Mouse (Mus musculus) embryonic facial prominence, embryonic 12.5 days (tissue): Measurements from ENCODE around the gene Ago4. TPM values are rescaled to one million over a fixed set of nuclear protein-coding genes. Genes with fewer than 3 reads are reported as not detected.
"Not testable (repeated sequence)": the region's sequence is repeated elsewhere in the genome, so short reads cannot be mapped to it uniquely, and the experiment has no call there.

Source experiments
- ATAC-seq: fragments of 200-750 bp; cut with Nextera tagmentation; 2 replicates; pipeline ENCODE4 v1.8.0; 2017; ENCODE audit not compliant: insufficient number of reproducible peaks, insufficient read depth, low FRiP score, low TSS enrichment
- H3K27ac ChIP-seq: fragments of 300-500 bp; sonication (generic); 2 replicates; pipeline ENCODE4 v1.5.1; 2016; ENCODE audit warnings: mild to moderate bottlenecking
- H3K27me3 ChIP-seq: fragments of 300-500 bp; sonication (generic); 2 replicates; pipeline ENCODE4 v1.6.1; 2016; ENCODE audit warnings: mild to moderate bottlenecking, moderate library complexity
- H3K36me3 ChIP-seq: fragments of 300-500 bp; sonication (generic); 2 replicates; pipeline ENCODE4 v1.6.1; 2016; ENCODE audit warnings: mild to moderate bottlenecking
- H3K4me1 ChIP-seq: fragments of 300-500 bp; sonication (generic); 2 replicates; pipeline ENCODE4 v1.6.1; 2016
- H3K4me2 ChIP-seq: fragments of 300-500 bp; sonication (generic); replicated peaks from 2 replicates; pipeline ENCODE4 v1.6.1; 2016; ENCODE audit warnings: mild to moderate bottlenecking, moderate library complexity
- H3K4me3 ChIP-seq: fragments of 300-500 bp; sonication (generic); 2 replicates; pipeline ENCODE4 v1.5.1; 2016; ENCODE audit warnings: mild to moderate bottlenecking
- H3K9ac ChIP-seq: fragments of 300-500 bp; sonication (generic); 2 replicates; pipeline ENCODE4 v1.6.1; 2016; ENCODE audit warnings: mild to moderate bottlenecking, moderate library complexity
- H3K9me3 ChIP-seq: fragments of 300-500 bp; sonication (generic); 2 replicates; pipeline ENCODE4 v1.6.1; 2016; ENCODE audit warnings: mild to moderate bottlenecking, moderate library complexity
- WGBS: fragments of 180-500 bp; shearing (Covaris S2); methylation state at CpG from one replicate; pipeline ENCODE4 v1.1.7; 2016; 5-methylcytosine and 5-hydroxymethylcytosine counted together
- polyA plus RNA-seq: library from polyadenylated mRNA; unstranded; fragments of >200 nt; fragmentation: Nextera tagmentation; extraction: Ambion mirVana; gene quantifications from 2 replicates; pipeline ENCODE4 v1.2.1, GENCODE M21; 2016

Ago4 gene
- polyA plus RNA-seq, 1 experiment from 2014 or later: 3.2 TPM

DNA sequence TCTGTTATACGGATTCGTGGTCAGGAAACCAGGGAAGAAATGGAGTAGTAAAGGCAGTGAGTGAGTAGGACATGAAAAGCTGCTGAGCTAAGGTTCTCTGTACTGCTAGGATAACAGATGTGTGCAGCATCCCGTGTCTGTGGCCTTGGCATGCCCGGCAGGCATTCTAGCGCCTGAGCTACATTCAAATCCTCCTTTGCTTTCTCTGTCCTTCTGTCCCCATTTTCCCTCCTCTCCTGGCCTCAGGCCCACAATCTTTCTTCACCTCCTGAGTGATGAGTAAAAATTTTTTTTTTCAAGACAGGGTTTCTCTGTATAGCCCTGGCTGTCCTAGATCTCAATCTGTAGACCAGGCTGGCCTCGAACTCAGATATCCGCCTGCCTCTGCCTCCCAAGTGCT, 18.9 kb upstream of the Ago4 start:
- Histone ChIP-seq H3K27ac (no peak overlapping the region), H3K9me3 (no peaks in the 10 kb centered on the region), H3K36me3 (no peaks in the 10 kb centered on the region), H3K4me1 (0 out of 2 replicates have a peak, but pooled peaks cover 4% of the 10 kb centered on the region), H3K9ac (no peak overlapping the region), H3K4me3 (no peak overlapping the region), H3K27me3 (no peaks in the 10 kb centered on the region; the same call in 1 of the 2 replicates), H3K4me2 (no peak overlapping the region)
- 74% methylated on average over 7 of the region's 7 CpGs for WGBS
- no peak for ATAC-seq

DNA sequence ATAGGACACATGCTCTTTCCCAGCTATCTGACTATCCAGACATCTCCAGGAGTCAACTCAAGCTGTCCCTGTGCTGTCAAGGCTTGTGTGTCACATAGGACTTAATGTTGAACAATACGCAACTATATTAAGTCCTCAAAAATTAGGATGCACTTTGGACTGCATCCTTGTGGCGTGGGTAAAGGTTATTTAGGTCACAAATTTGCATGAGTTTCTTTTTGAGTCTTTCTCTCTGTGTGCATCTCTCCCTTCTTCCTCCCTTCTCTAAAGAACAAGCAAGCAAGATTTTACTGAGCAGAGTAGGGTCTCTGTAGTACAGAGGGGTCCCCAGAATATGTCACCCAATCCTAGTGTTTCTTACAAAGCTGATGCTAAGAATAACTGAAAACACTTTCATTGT, 12.9 kb upstream of the Ago4 start:
- Histone ChIP-seq H3K9me3 (no peaks in the 10 kb centered on the region), H3K27me3 (no peaks in the 10 kb centered on the region), H3K36me3 (no peaks in the 10 kb centered on the region), H3K9ac (no peak overlapping the region), H3K4me3 (no peak overlapping the region), H3K4me2 (no peak overlapping the region), H3K4me1 (no peaks in the 10 kb centered on the region), H3K27ac (no peak overlapping the region)
- no peak for ATAC-seq
- WGBS: 79% methylated on average over 2 of the region's 2 CpGs

DNA sequence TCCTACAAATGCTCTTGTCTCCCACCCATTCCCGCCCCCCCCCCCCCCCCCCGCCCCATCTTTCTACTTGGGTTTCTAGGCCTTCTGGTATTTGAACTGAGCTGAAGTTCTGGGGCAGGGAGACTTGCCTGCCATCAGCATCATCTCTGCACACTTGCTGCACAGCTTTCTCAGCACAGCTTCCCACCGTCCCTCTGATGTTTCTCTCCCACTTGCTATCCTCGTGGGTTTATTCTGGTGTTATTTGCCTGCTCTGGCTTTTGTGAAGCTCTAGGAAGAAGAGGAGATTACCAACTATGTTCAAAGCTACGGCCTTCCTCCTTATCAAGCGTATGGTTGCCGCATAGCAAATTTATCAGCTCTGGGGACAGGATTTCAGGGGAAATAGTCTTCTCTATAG, 12.4 kb upstream of the Ago4 start:
- Histone ChIP-seq H3K36me3 (no peaks in the 10 kb centered on the region), H3K27ac (no peak overlapping the region), H3K4me1 (no peaks in the 10 kb centered on the region), H3K4me3 (no peak overlapping the region), H3K9ac (no peak overlapping the region), H3K9me3 (no peaks in the 10 kb centered on the region), H3K4me2 (no peak overlapping the region), H3K27me3 (no peaks in the 10 kb centered on the region)
- 71% methylated on average over 6 of the region's 7 CpGs for WGBS
- no peak for ATAC-seq

DNA sequence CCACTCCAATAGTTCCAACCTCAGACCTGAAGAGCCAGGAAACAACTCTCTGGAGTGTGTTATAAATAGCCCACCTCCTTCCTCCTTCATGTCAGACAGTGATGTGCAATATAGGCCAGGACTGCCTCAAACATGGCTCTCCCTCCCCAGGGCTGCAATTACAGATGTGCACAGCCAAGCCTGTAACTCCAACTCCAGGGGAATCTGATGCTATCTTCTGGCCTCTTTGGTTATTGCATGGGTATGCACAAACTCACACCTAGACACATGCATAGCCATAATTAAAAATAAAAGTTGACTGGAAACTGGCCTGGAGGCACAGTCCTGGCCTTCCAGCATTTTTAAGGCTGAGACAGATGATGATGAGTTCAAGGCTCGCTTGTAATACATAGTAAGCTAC, 11.7 kb upstream of the Ago4 start:
- WGBS: 68% methylated on average over 1 of the region's 1 CpGs
- Histone ChIP-seq H3K36me3 (no peaks in the 10 kb centered on the region), H3K9ac (no peak overlapping the region), H3K27ac (no peak overlapping the region), H3K4me3 (no peak overlapping the region), H3K4me1 (no peaks in the 10 kb centered on the region), H3K9me3 (no peaks in the 10 kb centered on the region), H3K27me3 (no peaks in the 10 kb centered on the region), H3K4me2 (no peak overlapping the region)
- ATAC-seq: no peak

DNA sequence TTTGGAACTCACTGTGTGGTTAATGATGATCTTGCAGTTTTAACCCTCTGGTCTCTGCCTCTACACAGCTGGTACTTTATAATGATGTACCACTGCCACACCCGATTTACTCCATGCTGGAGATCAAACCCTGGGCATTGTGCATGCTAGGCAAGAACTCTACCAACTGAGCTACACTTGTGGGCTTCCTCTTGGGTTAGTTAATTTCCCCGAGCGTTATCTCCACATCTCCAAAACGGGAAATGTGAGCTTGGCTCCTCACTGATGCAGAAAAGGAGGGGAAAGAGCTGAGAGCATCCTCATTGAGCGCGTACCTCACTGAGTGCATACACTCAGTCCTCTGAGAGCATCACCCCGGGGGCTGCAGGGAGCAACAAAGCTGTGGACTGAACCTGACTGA, 9.6 kb upstream of the Ago4 start:
- no peak for ATAC-seq

DNA sequence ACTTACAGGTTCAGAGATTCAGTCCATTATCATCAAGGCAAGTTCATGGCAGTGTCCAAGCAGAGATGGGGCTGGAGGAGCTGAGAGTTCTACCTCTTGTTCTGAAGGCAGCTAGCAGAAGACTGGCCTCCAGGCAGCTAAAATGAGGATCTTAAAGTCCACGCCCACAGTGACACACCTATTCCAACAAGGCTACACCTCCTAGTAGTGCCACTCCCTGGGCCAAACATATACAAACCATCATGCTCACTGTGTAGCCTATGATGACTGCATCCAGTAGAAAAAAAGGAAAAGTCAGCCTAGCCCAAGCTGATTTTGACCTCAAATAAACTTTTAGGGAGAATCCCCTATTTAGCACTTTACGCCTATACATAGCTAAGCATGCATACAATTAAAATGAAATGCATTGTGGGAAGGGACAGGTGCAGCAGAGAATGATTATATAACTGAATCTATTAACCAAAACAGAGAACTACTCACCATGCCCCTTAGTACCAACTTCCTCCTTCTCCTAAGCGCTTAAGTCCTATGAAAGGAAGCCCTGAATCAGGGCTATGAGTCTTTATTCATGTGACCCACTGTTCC, 7.3 kb upstream of the Ago4 start:
- H3K4me3 ChIP-seq: no peak overlapping the region
- H3K36me3 ChIP-seq: no peaks in the 10 kb centered on the region
- H3K4me2 ChIP-seq: no peak overlapping the region
- no peaks in the 10 kb centered on the region for H3K9me3 ChIP-seq
- ATAC-seq: no peak
- 84% methylated on average over 3 of the region's 3 CpGs for WGBS
- H3K27me3 ChIP-seq: no peaks in the 10 kb centered on the region
- no peaks in the 10 kb centered on the region for H3K4me1 ChIP-seq
- H3K9ac ChIP-seq: no peak overlapping the region
- no peak overlapping the region for H3K27ac ChIP-seq

More for the DNA sequence above, 9.6 kb upstream of the Ago4 start:
- Histone ChIP-seq H3K9me3 (no peaks in the 10 kb centered on the region), H3K27ac (no peak overlapping the region), H3K36me3 (no peaks in the 10 kb centered on the region), H3K9ac (no peak overlapping the region), H3K4me1 (no peaks in the 10 kb centered on the region), H3K4me2 (no peak overlapping the region), H3K4me3 (no peak overlapping the region), H3K27me3 (no peaks in the 10 kb centered on the region)
- WGBS: 64% methylated on average over 7 of the region's 7 CpGs

DNA sequence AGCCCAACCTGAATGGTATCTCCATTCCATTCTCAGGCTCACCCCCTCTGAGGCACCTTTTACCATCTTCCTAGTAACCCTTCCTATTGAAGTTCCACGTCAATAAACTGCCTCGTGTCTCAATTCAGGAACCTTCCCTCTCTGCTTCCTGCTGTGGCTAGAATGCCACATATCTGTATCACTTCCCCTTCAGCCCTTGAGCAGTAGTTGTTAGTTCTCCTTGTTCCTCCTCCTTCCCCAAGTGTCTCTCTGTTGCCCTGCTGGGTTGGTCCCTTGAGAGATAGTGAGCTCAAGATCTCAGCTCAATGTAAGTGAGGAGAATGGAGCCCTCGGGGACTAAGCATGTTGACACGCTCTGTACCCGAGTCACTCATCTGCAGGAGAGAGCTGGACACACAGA, 3.6 kb upstream of the Ago4 start:
- ATAC-seq: no peak
- WGBS: 66% methylated on average over 5 of the region's 5 CpGs
- Histone ChIP-seq H3K4me1 (no peaks in the 10 kb centered on the region), H3K4me2 (no peak overlapping the region), H3K9me3 (no peaks in the 10 kb centered on the region), H3K9ac (no peak overlapping the region), H3K27ac (no peak overlapping the region), H3K27me3 (0 out of 2 replicates have a peak, but pooled peaks cover 5% of the 10 kb centered on the region), H3K36me3 (no peaks in the 10 kb centered on the region), H3K4me3 (no peak overlapping the region)

DNA sequence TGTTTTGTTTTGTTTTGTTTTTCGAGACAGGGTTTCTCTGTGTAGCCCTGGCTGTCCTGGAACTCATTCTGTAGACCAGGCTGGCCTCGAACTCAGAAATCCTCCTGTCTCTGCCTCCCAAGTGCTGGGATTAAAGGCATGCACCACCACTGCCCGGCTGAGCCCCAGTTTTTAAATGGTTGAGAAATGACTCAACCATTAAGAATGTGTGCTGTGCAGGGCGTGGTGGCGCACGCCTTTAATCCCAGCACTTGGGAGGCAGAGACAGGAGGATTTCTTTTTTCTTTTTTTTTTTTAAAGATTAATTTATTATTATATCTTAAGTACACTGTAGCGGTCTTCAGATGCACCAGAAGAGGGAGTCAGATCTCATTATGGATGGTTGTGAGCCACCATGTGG, 2.4 kb upstream of the Ago4 start:
- not testable (repeated sequence) for H3K4me2 ChIP-seq, H3K4me1 ChIP-seq

DNA sequence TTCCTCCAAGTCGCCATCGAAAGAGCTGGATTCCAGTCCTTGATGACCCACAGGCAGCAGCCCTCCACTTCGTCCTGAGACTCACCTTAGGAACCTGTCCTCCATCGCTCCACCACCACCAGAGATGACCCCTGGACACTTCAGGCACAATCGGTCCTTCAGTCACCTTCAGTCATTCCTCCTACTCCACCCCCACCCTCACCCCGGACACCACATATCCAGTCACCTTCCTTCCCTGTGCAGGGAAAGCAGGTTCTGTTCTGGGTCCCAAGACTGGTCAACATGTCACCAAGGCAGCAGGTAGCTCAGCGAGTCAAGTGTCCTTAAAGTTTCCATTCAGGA, 428 bp upstream of the Ago4 start:
- H3K9me3 ChIP-seq: no peaks in the 10 kb centered on the region
- ATAC-seq: peak; percentile 39
- peak overlapping the region; percentile 81 for H3K4me3 ChIP-seq
- 9% methylated on average over 7 of the region's 7 CpGs for WGBS
- H3K4me1 ChIP-seq: no peaks in the 10 kb centered on the region
- peak overlapping the region; percentile 85 for H3K4me2 ChIP-seq
- no peaks in the 10 kb centered on the region for H3K36me3 ChIP-seq
- 0 out of 2 replicates have a peak, but pooled peaks cover 5% of the 10 kb centered on the region for H3K27me3 ChIP-seq
- H3K9ac ChIP-seq: peak overlapping the region; percentile 82
- H3K27ac ChIP-seq: no peak overlapping the region

More for the DNA sequence above, 2.4 kb upstream of the Ago4 start:
- H3K4me3 ChIP-seq, H3K27me3 ChIP-seq, H3K36me3 ChIP-seq, H3K27ac ChIP-seq, ATAC-seq, H3K9ac ChIP-seq, H3K9me3 ChIP-seq: not testable (repeated sequence)
- WGBS: 94% methylated on average over 7 of the region's 7 CpGs

DNA sequence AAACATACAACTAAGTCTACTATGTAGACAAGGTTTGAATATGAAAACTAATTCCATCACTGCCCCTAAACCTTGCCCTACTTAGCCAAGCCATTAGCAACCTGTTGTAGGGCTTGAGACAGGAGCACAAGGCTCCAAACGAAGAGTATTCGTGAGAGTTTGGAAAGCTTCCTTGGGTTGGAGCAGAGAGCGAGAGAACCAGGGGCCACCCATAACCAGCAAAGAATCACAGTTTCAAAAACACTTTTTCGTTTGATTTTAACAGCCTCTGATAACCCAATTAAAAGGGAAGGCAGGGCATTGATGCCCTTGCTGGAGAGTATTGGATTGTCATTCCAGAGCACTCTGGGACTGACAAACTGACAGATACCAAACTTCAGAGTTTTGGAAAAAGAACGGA, 980 bp downstream of the Ago4 start:
- Histone ChIP-seq H3K4me1 (no peaks in the 10 kb centered on the region), H3K9me3 (no peaks in the 10 kb centered on the region), H3K27me3 (0 out of 2 replicates have a peak, but pooled peaks cover 5% of the 10 kb centered on the region), H3K4me2 (peak overlapping the region; percentile 85), H3K27ac (no peak overlapping the region), H3K4me3 (peak overlapping the region; percentile 81), H3K36me3 (no peaks in the 10 kb centered on the region), H3K9ac (peak overlapping the region; percentile 82; the same call in 1 of the 2 replicates)
- no peak for ATAC-seq
- WGBS: 39% methylated on average over 5 of the region's 5 CpGs

DNA sequence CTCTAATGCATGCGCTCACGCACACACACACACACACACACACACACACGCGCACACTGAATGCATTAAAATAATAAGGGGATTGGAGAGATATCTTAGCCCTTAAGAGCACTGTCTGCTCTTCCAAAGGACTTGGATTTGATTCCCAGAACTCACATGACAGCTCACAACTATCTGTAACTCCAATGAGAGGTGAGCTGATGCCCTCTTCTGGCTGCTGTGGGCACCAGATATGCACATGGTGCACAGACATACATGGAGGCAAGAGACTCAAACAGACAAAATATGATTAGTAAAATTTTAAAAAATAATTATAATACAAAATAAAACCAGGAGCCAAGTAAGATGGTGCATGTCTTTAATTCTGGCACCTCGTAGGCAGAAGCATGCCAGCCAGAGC, 6.4 kb downstream of the Ago4 start:
- Histone ChIP-seq H3K36me3 (no peaks in the 10 kb centered on the region), H3K27ac (no peak overlapping the region), H3K9me3 (no peaks in the 10 kb centered on the region), H3K9ac (no peak overlapping the region), H3K4me2 (no peak overlapping the region), H3K27me3 (no peaks in the 10 kb centered on the region), H3K4me3 (no peak overlapping the region), H3K4me1 (no peaks in the 10 kb centered on the region)
- 92% methylated on average over 5 of the region's 5 CpGs for WGBS
- no peak for ATAC-seq

DNA sequence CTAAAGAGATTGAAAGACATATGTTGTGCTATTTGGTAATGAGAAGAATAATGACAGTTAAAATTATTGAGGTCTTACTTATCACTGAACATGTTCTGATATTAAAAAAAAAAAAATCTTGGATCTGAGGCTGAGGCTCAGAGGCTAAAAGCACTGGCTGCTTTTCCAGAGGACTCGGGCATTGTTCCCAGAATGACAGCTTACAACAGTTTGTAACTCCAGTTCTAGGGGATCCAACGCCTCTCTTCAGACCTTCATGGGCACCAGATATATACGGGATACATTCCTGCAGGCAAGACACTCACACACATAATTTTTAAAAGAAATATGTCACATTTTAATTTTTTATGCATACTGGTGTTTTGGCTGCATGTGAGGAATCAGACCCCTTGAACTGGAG, 7.1 kb downstream of the Ago4 start:
- Histone ChIP-seq H3K4me2 (no peak overlapping the region), H3K4me1 (no peaks in the 10 kb centered on the region), H3K9ac (no peak overlapping the region), H3K27ac (no peak overlapping the region), H3K36me3 (no peaks in the 10 kb centered on the region), H3K9me3 (no peaks in the 10 kb centered on the region), H3K27me3 (no peaks in the 10 kb centered on the region), H3K4me3 (no peak overlapping the region)
- ATAC-seq: no peak
- WGBS: 81% methylated on average over 3 of the region's 3 CpGs
